Mouse (Mus musculus) liver, embryonic 14.5 days (tissue): Measurements from ENCODE around the gene Tbc1d13.

Experiments
- CTCF ChIP-seq: IDR thresholded peaks from 2 replicates; pipeline ENCODE4 v1.5.1; 2016; ENCODE audit warnings: antibody characterized with exemption, low read depth, control low read depth
- EP300 ChIP-seq: IDR thresholded peaks from 2 replicates; pipeline ENCODE4 v1.6.1; 2016; ENCODE audit warnings: antibody characterized with exemption, low read depth

DNA sequence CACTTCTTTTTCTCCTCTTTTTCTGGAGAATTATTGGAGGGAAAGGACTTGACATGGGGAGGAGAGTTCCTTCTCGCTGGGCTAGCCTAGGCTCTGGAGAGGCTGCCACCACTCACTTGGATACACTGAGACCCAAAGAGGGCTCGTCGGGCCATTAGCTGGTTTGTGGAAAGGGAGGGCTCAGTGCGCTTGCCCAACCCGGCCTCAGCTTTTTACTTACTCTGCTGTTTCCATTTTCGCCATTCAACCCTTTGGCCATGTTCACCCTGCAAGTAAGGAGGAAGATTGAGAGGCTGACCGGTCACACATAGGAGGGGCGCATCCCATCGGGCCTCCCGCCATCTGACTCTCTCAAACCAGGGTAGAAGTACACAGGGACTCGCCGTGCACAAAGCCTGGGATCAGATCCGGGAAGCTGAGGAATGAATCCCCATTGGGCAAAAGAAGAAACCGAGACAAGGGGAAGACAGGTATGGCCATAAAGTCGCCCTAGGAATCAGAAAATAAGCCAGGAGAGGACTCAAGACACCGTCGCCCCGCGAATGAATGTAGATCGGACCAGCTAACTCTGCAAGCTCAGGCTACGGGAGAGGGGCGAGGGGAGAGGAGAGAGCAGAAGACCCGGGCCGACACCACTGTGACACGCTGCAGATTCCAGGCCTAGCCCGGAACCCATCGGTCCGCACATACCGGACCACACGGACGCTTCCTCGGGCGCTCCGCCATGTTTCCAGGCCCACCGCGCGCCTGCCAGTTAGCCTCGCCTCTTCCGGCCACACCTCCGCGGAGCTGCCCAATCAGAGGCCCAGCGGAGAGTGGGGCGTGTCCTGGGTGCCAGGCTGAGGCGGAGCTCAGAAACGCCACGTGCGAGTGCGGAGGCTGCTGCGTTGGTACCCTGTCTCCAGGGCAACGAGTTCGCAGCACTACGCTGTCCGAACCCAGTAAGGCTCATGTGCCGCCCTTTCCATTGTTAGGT is 44.4 kb downstream of the Tbc1d13 start, which contains the start of gene Spout1:
- TF ChIP-seq EP300, result no peak
- no peak for TF ChIP-seq CTCF
